Mouse (Mus musculus) lung, postnatal 0 days (tissue): ENCODE results near the gene Gatad2b.
A peak's percentile ranks its signal among the peaks of the same experiment; 100 is the strongest.

Experiments
- CTCF ChIP-seq: IDR thresholded peaks from 2 replicates; pipeline ENCODE4 v1.5.1; 2016; ENCODE audit warnings: antibody characterized with exemption, mild to moderate bottlenecking
- EP300 ChIP-seq: IDR thresholded peaks from 2 replicates; pipeline ENCODE4 v1.6.1; 2016; ENCODE audit warnings: antibody characterized with exemption, mild to moderate bottlenecking, control low read depth

- TF ChIP-seq CTCF = peak; percentile 31; the same call in 1 of the 2 replicates
- no peak for TF ChIP-seq EP300
Measured at GRCm38 (mm10) chr3:90335517-90335916, 42.5 kb downstream of the Gatad2b start.
